Mouse (Mus musculus) kidney, adult 9 months (tissue): ENCODE measurements at regions not wholly inside any gene's neighbourhood (a gene's known extent, or its start where the extent isn't known, plus 50 kb on each side); places are given as distances from the start of the nearest gene placed in this dataset.

Experiments
- DNase-seq: peaks from one replicate; pipeline ENCODE4 v3.0.0; 2022

- no peak for DNase-seq
These were observed 57.7 kb upstream of the Sez6l start for GRCm38 (mm10) chr5:112634701-112635100.

- DNase-seq: peak; percentile 54
These were observed 54.8 kb upstream of the Sez6l start for GRCm38 (mm10) chr5:112631766-112632165.

GRCm38 (mm10) chr5:112629656-112630055 lies 52.7 kb upstream of the Sez6l start:
- no peak for DNase-seq

- DNase-seq: no peak
These were observed 51.2 kb upstream of the Sez6l start for GRCm38 (mm10) chr5:112628073-112628790.

- no peak for DNase-seq
These were observed 50.3 kb upstream of the Sez6l start for GRCm38 (mm10) chr5:112627305-112627704.
